Mouse (Mus musculus): Measurements from ENCODE around the gene P2rx7. TPM values are rescaled to one million over a fixed set of nuclear protein-coding genes. Genes with fewer than 3 reads are reported as not detected.

P2rx7 gene
- polyA plus RNA-seq (2015; fragmentation: Nextera tagmentation; extraction: Ambion mirVana), result 2.3 and 2.7 TPM in 2 replicates

DNA sequence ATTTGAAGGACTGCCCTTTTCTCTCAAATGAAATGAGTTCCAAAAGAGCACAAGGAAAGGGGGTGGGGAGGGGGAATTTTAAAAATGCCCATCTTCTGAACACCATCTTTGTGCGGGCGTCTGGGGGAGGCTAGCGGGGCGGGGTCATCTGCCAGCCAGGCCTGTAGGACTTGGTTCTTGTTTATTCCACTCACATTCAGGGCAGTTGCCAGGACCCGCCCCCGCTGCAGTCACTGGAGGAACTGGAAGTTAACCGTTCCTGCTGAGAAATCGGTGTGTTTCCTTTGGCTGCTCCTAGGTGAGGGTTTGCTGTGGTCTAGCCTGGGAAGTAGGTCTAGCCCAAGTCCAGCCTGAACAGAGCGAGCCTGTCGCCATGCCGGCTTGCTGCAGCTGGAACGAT lies at the start of gene P2rx7:
P2rx7 (plus strand) TSS at position 211 of the 400 bp plus-strand sequence.
- peak within 1 kb of the TSS; percentile 12; the same call in 1 of the 2 replicates for H3K27ac ChIP-seq

GRCm38 (mm10) chr5:122595470-122595869 lies 48.2 kb upstream of the P2rx7 start:
- H3K36me3 ChIP-seq, result peaks cover 66% of the 10 kb centered on the region
- whole genome bisulfite sequencing, result 96% methylated on average over 4 of the region's 4 CpGs
- ATAC-seq, result no peak
- H3K4me1 ChIP-seq (replicated peaks), result no peaks in the 10 kb centered on the region
- H3K4me3 ChIP-seq (replicated peaks), result no peak overlapping the region
- H3K9me3 ChIP-seq, result no peaks in the 10 kb centered on the region; the same call in 1 of the 2 replicates
- no peaks in the 10 kb centered on the region for H3K27me3 ChIP-seq
- H3K4me2 ChIP-seq (replicated peaks), result no peak overlapping the region
- H3K9ac ChIP-seq (replicated peaks), result no peak overlapping the region
- no peak overlapping the region for H3K27ac ChIP-seq

More for the DNA sequence above, at the start of gene P2rx7:
- 71% methylated on average over 12 of the region's 12 CpGs for WGBS
- no peak for ATAC-seq
- Histone ChIP-seq H3K4me2 (replicated peaks) (0 out of 2 replicates have a peak within 1 kb of the TSS, but pooled peaks have one; percentile 19), H3K9me3 (no peaks in the 10 kb centered on the region), H3K9ac (replicated peaks) (no peak within 1 kb of the TSS), H3K36me3 (no peaks in the 10 kb centered on the region), H3K27me3 (no peaks in the 10 kb centered on the region), H3K4me1 (replicated peaks) (peaks cover 9% of the 10 kb centered on the region), H3K4me3 (replicated peaks) (no peak within 1 kb of the TSS)

DNA sequence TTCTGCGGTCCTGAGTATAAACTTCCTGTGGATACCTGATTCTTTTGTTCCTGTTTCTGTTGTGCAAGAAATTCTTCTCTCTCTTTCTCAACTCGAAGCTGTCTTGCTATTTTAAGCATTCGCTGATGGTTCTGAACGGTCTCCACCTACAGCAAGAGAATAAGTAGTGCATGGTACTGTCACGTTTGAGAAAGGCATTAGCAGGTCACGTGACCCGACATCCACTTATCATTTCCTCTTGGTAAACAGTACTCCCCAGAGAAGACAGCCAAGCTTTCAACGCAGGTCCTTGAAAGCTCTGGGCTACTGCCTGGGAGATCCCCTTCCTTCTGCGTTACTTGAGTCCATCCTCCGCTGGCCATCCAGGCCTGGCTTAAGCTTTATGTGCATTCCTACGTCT lies 41.5 kb upstream of the P2rx7 start:
- WGBS, result 89% methylated on average over 11 of the region's 11 CpGs
- no peak overlapping the region for H3K4me3 ChIP-seq (replicated peaks)
- H3K27ac ChIP-seq, result no peak overlapping the region
- no peaks in the 10 kb centered on the region for H3K4me1 ChIP-seq (replicated peaks)
- no peak overlapping the region for H3K9ac ChIP-seq (replicated peaks)
- no peaks in the 10 kb centered on the region; the same call in 1 of the 2 replicates for H3K9me3 ChIP-seq
- no peak for ATAC-seq
- H3K27me3 ChIP-seq, result no peaks in the 10 kb centered on the region
- H3K36me3 ChIP-seq, result peaks cover 82% of the 10 kb centered on the region
- H3K4me2 ChIP-seq (replicated peaks), result no peak overlapping the region

DNA sequence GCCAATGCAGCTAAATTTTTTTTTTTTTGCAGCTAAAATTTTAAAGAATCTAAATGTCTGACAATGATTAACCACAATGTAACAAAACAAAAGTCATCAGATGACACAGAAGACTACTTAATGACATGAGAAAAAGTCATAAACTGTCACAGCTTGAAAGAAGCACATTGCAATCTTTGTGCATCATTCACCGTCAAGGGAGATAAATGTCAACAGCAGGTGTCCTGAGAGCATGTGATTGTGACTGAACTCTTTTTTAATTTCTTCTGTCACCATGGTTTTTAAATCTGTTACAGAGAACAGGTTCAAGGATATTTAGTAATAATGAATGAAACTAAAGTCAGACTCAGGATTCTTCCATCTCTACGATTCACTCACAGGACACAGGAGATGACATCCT lies 38.8 kb upstream of the P2rx7 start:
- H3K4me2 ChIP-seq (replicated peaks), result no peak overlapping the region
- H3K4me1 ChIP-seq (replicated peaks), result no peaks in the 10 kb centered on the region
- H3K36me3 ChIP-seq, result peaks cover 77% of the 10 kb centered on the region

GRCm38 (mm10) chr5:122611651-122612050 lies 32.1 kb upstream of the P2rx7 start:
- Histone ChIP-seq H3K4me1 (replicated peaks) (peaks cover 19% of the 10 kb centered on the region), H3K9ac (replicated peaks) (no peak overlapping the region), H3K9me3 (no peaks in the 10 kb centered on the region), H3K4me3 (replicated peaks) (no peak overlapping the region), H3K36me3 (peaks cover 28% of the 10 kb centered on the region), H3K27me3 (no peaks in the 10 kb centered on the region), H3K4me2 (replicated peaks) (no peak overlapping the region), H3K27ac (no peak overlapping the region)
- 77% methylated on average over 5 of the region's 5 CpGs for WGBS
- ATAC-seq, result no peak

More for the DNA sequence above, 38.8 kb upstream of the P2rx7 start:
- Histone ChIP-seq H3K27me3 (no peaks in the 10 kb centered on the region), H3K27ac (no peak overlapping the region), H3K9ac (replicated peaks) (no peak overlapping the region), H3K9me3 (no peaks in the 10 kb centered on the region), H3K4me3 (replicated peaks) (no peak overlapping the region)
- ATAC-seq, result no peak
- 81% methylated on average over 2 of the region's 2 CpGs for WGBS

DNA sequence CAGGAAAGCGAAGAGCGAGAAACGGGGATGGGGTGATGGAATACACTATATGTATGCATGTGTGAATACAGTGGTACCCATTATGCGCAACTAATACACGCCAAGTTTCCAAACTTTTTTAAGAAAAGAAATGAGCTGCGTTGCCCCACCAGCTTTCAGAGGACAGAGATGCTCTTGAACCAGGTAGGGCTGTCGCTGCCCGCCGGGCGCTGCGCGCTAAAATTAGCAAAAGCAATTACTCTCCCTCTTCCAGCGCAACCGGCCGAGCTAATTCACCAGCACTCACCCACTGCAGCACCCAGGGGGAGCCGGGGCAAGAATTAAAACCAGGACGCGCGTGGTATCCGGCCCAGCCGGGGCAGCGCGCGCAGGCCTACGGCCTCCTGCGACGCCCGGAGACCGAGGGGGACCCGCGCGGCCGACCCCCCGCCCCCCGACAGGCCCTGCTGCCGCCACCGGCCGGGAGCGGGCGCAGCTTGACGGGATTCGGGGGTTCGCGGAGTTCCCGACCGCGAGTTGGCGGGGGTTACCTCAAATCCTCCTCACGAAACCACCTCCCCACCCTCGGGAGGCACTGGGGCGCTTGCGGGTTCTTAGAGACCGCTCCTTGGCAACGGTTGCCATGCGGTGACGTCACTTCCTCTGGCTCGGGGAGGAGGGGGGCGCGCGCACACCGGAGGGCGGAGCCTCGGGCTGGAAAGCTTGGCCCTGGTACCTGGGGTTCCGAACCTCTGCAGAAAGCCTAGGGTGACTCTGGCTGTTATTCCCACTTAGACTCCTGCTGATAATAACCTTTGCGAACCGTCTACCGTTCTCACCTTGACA lies 29.6 kb upstream of the P2rx7 start, which contains the start of gene Ift81:
Ift81 (minus strand) TSS at position 611 of the 825 bp plus-strand sequence.
- Histone ChIP-seq H3K4me2 (replicated peaks) (peak within 1 kb of the TSS; percentile 69), H3K36me3 (peaks cover 12% of the 10 kb centered on the region), H3K4me3 (replicated peaks) (peak within 1 kb of the TSS; percentile 85), H3K9me3 (no peaks in the 10 kb centered on the region), H3K4me1 (replicated peaks) (peaks cover 19% of the 10 kb centered on the region), H3K27me3 (no peaks in the 10 kb centered on the region), H3K9ac (replicated peaks) (peak within 1 kb of the TSS; percentile 89), H3K27ac (peak within 1 kb of the TSS; percentile 92)
- 2% methylated on average over 67 of the region's 67 CpGs for whole genome bisulfite sequencing
- peak; percentile 94 for ATAC-seq

DNA sequence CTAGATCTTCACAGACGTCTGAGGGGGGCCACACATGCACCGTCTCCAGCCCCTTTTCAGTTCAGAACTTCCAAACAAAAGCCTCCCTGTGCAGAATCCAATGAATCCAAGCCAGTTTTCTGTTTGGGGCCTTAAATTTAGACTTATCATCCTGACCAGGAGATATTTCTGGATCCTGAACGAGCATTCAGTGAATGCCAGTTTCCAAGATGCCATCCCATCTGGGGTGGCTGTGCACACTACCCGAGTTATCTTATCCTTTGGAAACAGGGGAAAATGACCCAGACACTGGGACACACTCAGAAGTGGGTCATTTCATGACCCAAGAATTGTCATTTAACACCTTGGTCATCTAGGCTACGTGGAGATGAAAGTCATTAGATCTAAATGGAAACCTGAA lies 26.0 kb upstream of the P2rx7 start:
- WGBS, result 87% methylated on average over 5 of the region's 5 CpGs
- H3K9ac ChIP-seq (replicated peaks), result no peak overlapping the region
- H3K4me2 ChIP-seq (replicated peaks), result no peak overlapping the region
- H3K4me1 ChIP-seq (replicated peaks), result peaks cover 20% of the 10 kb centered on the region
- ATAC-seq, result no peak
- no peak overlapping the region for H3K27ac ChIP-seq
- no peaks in the 10 kb centered on the region for H3K9me3 ChIP-seq
- no peak overlapping the region for H3K4me3 ChIP-seq (replicated peaks)
- no peaks in the 10 kb centered on the region for H3K36me3 ChIP-seq
- H3K27me3 ChIP-seq, result no peaks in the 10 kb centered on the region

DNA sequence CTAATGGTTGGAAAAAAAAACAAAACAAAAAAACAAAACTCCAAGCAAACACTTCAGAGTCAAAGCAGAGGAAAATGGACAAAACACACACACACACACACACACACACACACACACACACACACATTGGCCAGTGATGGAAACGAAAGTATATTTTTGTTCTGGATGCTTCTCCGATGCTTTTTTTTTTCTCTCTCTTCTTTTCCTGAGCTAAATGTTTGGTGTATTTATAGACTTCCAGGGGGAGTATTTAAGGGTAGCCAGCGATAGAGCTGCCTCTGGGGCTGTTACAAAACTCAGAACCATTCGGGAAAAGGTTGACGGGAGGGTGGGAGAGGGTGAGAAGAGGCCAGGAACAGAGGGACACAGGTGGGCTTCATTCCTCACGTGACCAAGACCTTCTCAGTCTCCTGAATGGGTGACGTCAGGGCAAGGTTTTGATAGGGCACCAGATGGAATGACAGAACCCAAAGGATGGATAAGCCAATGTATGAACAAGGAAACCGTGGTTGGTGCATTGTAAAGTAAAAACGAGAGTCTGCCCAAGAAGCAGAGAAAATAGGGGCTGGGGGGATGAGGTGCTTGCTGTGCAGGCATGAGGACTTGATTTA lies 23.9 kb upstream of the P2rx7 start:
- no peak for ATAC-seq
- no peak overlapping the region for H3K4me3 ChIP-seq (replicated peaks)

DNA sequence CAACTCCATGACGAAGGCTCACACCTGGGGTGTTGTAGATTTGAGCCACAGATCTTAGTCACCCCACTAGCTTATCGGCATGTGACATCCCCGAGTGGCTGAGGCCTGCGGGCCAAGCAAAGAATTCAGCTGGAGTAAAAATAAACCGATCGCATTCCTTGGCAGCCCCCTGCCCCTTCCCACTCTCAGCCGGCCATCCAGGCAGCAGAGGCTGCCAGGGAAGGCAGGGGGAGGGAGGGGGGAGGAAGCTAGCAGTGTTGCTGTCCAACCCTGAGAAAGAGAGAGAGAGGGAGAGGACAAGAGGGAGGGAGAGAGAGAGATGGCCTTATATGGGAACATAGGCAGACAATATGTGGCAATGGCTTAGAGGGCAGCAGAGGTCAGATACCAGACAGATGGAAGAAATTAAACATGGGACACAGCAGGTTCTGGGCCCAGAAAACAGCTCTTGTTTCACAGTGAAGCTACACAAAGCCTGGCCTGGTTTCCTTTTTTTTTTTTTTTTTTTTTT lies 22.3 kb upstream of the P2rx7 start:
- no peaks in the 10 kb centered on the region for H3K36me3 ChIP-seq
- WGBS, result 36% methylated on average over 7 of the region's 7 CpGs
- H3K9ac ChIP-seq (replicated peaks), result no peak overlapping the region

More for the DNA sequence above, 23.9 kb upstream of the P2rx7 start:
- Histone ChIP-seq H3K27me3 (no peaks in the 10 kb centered on the region), H3K4me1 (replicated peaks) (peaks cover 7% of the 10 kb centered on the region), H3K36me3 (no peaks in the 10 kb centered on the region), H3K9me3 (no peaks in the 10 kb centered on the region), H3K9ac (replicated peaks) (no peak overlapping the region), H3K4me2 (replicated peaks) (no peak overlapping the region), H3K27ac (no peak overlapping the region)
- 88% methylated on average over 9 of the region's 9 CpGs for WGBS

DNA sequence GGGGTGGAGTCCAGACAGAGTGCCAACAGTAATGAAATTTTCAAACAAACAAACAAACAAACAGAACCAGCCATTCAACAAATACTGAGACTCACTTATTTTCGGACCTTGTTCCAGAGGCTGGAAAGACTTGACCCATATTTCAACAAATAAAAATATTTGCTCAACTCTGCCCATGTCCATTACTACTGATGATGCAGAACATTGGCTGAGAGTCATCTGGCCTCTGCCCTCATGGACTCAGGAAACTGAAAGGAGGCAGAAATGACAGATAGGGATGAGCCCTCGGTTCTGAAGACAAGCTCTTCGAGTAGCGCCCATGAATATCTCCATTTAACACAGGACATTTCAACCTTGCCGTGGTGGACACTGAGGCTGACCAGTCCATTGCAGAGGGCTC lies 21.2 kb upstream of the P2rx7 start:
- Histone ChIP-seq H3K9me3 (no peaks in the 10 kb centered on the region), H3K36me3 (no peaks in the 10 kb centered on the region), H3K27ac (no peak overlapping the region), H3K9ac (replicated peaks) (no peak overlapping the region), H3K4me2 (replicated peaks) (no peak overlapping the region), H3K27me3 (no peaks in the 10 kb centered on the region), H3K4me1 (replicated peaks) (peaks cover 5% of the 10 kb centered on the region; the same call in 1 of the 2 replicates), H3K4me3 (replicated peaks) (no peak overlapping the region)
- no peak for ATAC-seq
- 91% methylated on average over 5 of the region's 5 CpGs for WGBS

More for the DNA sequence above, 22.3 kb upstream of the P2rx7 start:
- Histone ChIP-seq H3K9me3 (no peaks in the 10 kb centered on the region), H3K27me3 (no peaks in the 10 kb centered on the region), H3K4me3 (replicated peaks) (no peak overlapping the region), H3K27ac (no peak overlapping the region), H3K4me1 (replicated peaks) (peaks cover 5% of the 10 kb centered on the region; the same call in 1 of the 2 replicates), H3K4me2 (replicated peaks) (no peak overlapping the region)
- ATAC-seq, result no peak

GRCm38 (mm10) chr5:122623861-122624260 lies 19.9 kb upstream of the P2rx7 start:
- WGBS, result 88% methylated on average over 9 of the region's 9 CpGs
- H3K27me3 ChIP-seq, result no peaks in the 10 kb centered on the region

DNA sequence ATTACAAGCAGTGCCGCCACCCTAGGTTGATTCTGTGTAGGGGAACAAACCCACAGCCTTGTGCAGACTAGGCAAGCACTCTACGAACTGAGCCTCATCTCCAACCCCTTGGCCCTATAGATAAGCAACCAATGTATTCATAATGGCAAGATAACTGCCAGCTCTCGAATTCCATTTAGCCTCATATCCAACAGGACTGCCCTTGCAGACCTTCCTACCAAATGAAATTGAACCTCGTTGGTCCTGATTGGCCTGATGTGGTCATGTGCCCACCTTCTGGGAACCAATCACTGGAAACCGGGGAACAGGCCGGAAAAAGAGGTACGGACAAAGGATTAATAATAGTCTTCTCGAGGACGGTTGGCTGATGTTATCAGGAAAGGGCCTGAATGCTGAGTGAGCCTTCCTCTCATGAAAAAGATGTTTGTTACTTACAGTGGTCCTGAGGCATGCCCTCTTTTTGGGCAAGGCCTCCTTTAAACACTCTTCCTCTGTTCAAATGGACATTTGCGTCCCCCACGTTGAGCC lies 18.7 kb upstream of the P2rx7 start:
- Histone ChIP-seq H3K4me3 (replicated peaks) (no peak overlapping the region), H3K9me3 (no peaks in the 10 kb centered on the region), H3K36me3 (no peaks in the 10 kb centered on the region), H3K4me1 (replicated peaks) (peaks cover 5% of the 10 kb centered on the region; the same call in 1 of the 2 replicates), H3K4me2 (replicated peaks) (no peak overlapping the region), H3K27ac (no peak overlapping the region), H3K9ac (replicated peaks) (no peak overlapping the region), H3K27me3 (no peaks in the 10 kb centered on the region)
- no peak for ATAC-seq
- 88% methylated on average over 11 of the region's 11 CpGs for WGBS

More at GRCm38 (mm10) chr5:122623861-122624260, 19.9 kb upstream of the P2rx7 start:
- no peak overlapping the region for H3K9ac ChIP-seq (replicated peaks)
- H3K4me1 ChIP-seq (replicated peaks), result peaks cover 5% of the 10 kb centered on the region; the same call in 1 of the 2 replicates
- H3K4me2 ChIP-seq (replicated peaks), result no peak overlapping the region
- no peak for ATAC-seq
- no peak overlapping the region for H3K27ac ChIP-seq
- no peak overlapping the region for H3K4me3 ChIP-seq (replicated peaks)
- H3K36me3 ChIP-seq, result no peaks in the 10 kb centered on the region
- no peaks in the 10 kb centered on the region for H3K9me3 ChIP-seq

Measured in midbrain, embryonic 13.5 days (tissue).